Mouse (Mus musculus) kidney, adult 2 months (tissue): ENCODE measurements around the gene Fancm. TPM values are rescaled to one million over a fixed set of nuclear protein-coding genes. Genes with fewer than 3 reads are reported as not detected.
"Not testable (repeated sequence)": the region's sequence is repeated elsewhere in the genome, so short reads cannot be mapped to it uniquely, and the experiment has no call there.

Source experiments
- DNase-seq: peaks from one replicate; pipeline ENCODE4 v3.0.0; 2021
- H3K27ac ChIP-seq: fragments of 200-500 bp; 2 replicates; pipeline ENCODE4 v1.5.1; 2012; ENCODE audit warnings: low read depth, low read length, control low read depth, inconsistent platforms; ENCODE audit not compliant: insufficient read depth
- H3K27me3 ChIP-seq: fragments of 200-500 bp; replicated peaks from 2 replicates; pipeline ENCODE4 v1.6.1; 2012; ENCODE audit warnings: mild to moderate bottlenecking, moderate library complexity, low read length, inconsistent platforms; ENCODE audit not compliant: control insufficient read depth, insufficient read depth
- H3K36me3 ChIP-seq: fragments of 200-500 bp; 2 replicates; pipeline ENCODE4 v1.6.1; 2012; ENCODE audit warnings: mild to moderate bottlenecking, moderate library complexity, low read length, inconsistent platforms; ENCODE audit not compliant: control insufficient read depth, insufficient read depth
- H3K4me1 ChIP-seq: fragments of 200-500 bp; 2 replicates; pipeline ENCODE4 v1.6.1; 2011; ENCODE audit warnings: low read length; ENCODE audit not compliant: control insufficient read depth, insufficient read depth
- H3K4me3 ChIP-seq: fragments of 200-500 bp; 2 replicates; pipeline ENCODE4 v1.5.1; 2011; ENCODE audit warnings: mild to moderate bottlenecking, low read depth, low read length, control low read depth; ENCODE audit not compliant: insufficient read depth
- CTCF ChIP-seq: fragments of 200-500 bp; conservative IDR thresholded peaks from 2 replicates; pipeline ENCODE4 v1.5.1; 2011; ENCODE audit warnings: low read depth, mild to moderate bottlenecking, control low read depth, low read length, moderate library complexity, mixed read lengths; ENCODE audit not compliant: insufficient read depth, insufficient read length
- POLR2A ChIP-seq: fragments of 200-500 bp; IDR thresholded peaks from one replicate; pipeline ENCODE4 v1.6.1; 2011; ENCODE audit warnings: low read depth, low read length, control low read depth
- WGBS: fragments of 180-500 bp; shearing (Covaris S2); methylation state at CpG from one replicate; pipeline ENCODE4 v1.1.7; 2018; 5-methylcytosine and 5-hydroxymethylcytosine counted together
- polyA plus RNA-seq: library from polyadenylated mRNA; depleted of rRNA; stranded (reverse); fragments of >200 nt; gene quantifications from 2 replicates; pipeline ENCODE4 v1.2.3, GENCODE M21; 2012

The Fancm gene
- polyA plus RNA-seq, 1 experiment: 1.2 TPM

GRCm38 (mm10) chr12:65075733-65076310, 419 bp downstream of the Fancm start:
- WGBS: under 1% methylated on average over 41 of the region's 41 CpGs
- Histone ChIP-seq H3K4me1 (no peaks in the 10 kb centered on the region; the same call in 1 of the 2 replicates), H3K27ac (no peak overlapping the region), H3K4me3 (peak overlapping the region; percentile 74), H3K27me3 (no peaks in the 10 kb centered on the region), H3K36me3 (no peaks in the 10 kb centered on the region)
- DNase-seq: no peak
- TF ChIP-seq POLR2A (no peak), CTCF (no peak)

- no peak for DNase-seq
- H3K27me3 ChIP-seq: no peaks in the 10 kb centered on the region
- no peaks in the 10 kb centered on the region for H3K36me3 ChIP-seq
- no peak for TF ChIP-seq CTCF
- no peak for TF ChIP-seq POLR2A
- no peak overlapping the region for H3K27ac ChIP-seq
- no peak overlapping the region for H3K4me3 ChIP-seq
- WGBS: 83% methylated on average over 9 of the region's 9 CpGs
- H3K4me1 ChIP-seq: no peaks in the 10 kb centered on the region; the same call in 1 of the 2 replicates
Measured at GRCm38 (mm10) chr12:65076906-65077305, 1.5 kb downstream of the Fancm start.

GRCm38 (mm10) chr12:65108746-65109145, 33.3 kb downstream of the Fancm start:
- Histone ChIP-seq H3K27me3 (no peaks in the 10 kb centered on the region), H3K4me3 (no peak overlapping the region), H3K4me1 (no peaks in the 10 kb centered on the region), H3K36me3 (peaks cover 4% of the 10 kb centered on the region; the same call in 1 of the 2 replicates), H3K27ac (no peak overlapping the region)
- no peak for TF ChIP-seq POLR2A
- no peak for TF ChIP-seq CTCF
- no peak for DNase-seq
- WGBS: 86% methylated on average over 1 of the region's 1 CpGs

GRCm38 (mm10) chr12:65111503-65111902, 36.1 kb downstream of the Fancm start:
- no peak for DNase-seq
- H3K4me3 ChIP-seq: no peak overlapping the region
- 90% methylated on average over 3 of the region's 3 CpGs for WGBS
- H3K27ac ChIP-seq: no peak overlapping the region
- H3K4me1 ChIP-seq: no peaks in the 10 kb centered on the region
- 0 out of 2 replicates have a peak, but pooled peaks cover 1% of the 10 kb centered on the region for H3K36me3 ChIP-seq
- no peaks in the 10 kb centered on the region for H3K27me3 ChIP-seq
- TF ChIP-seq POLR2A: no peak
- TF ChIP-seq CTCF: no peak

- no peak overlapping the region for H3K27ac ChIP-seq
- DNase-seq: no peak
- H3K4me3 ChIP-seq: no peak overlapping the region
- H3K36me3 ChIP-seq: no peaks in the 10 kb centered on the region; the same call in 1 of the 2 replicates
- H3K27me3 ChIP-seq: no peaks in the 10 kb centered on the region
- 100% methylated on average over 1 of the region's 1 CpGs for WGBS
- no peak for TF ChIP-seq CTCF
- TF ChIP-seq POLR2A: no peak
- H3K4me1 ChIP-seq: no peaks in the 10 kb centered on the region
Measured at GRCm38 (mm10) chr12:65112811-65113210, 37.4 kb downstream of the Fancm start.

- no peaks in the 10 kb centered on the region; the same call in 1 of the 2 replicates for H3K36me3 ChIP-seq
- 82% methylated on average over 4 of the region's 4 CpGs for WGBS
Measured at GRCm38 (mm10) chr12:65113925-65114324, 38.5 kb downstream of the Fancm start.

GRCm38 (mm10) chr12:65114978-65115377, 39.6 kb downstream of the Fancm start:
- 91% methylated on average over 3 of the region's 3 CpGs for WGBS
- H3K4me1 ChIP-seq, H3K27ac ChIP-seq, H3K4me3 ChIP-seq, H3K36me3 ChIP-seq, DNase-seq, H3K27me3 ChIP-seq: not testable (repeated sequence)

More at GRCm38 (mm10) chr12:65113925-65114324, 38.5 kb downstream of the Fancm start:
- DNase-seq: no peak
- Histone ChIP-seq H3K4me1 (no peaks in the 10 kb centered on the region), H3K27me3 (no peaks in the 10 kb centered on the region), H3K4me3 (no peak overlapping the region), H3K27ac (no peak overlapping the region)
- TF ChIP-seq POLR2A: no peak
- no peak for TF ChIP-seq CTCF

GRCm38 (mm10) chr12:65118968-65119367, 43.6 kb downstream of the Fancm start:
- WGBS: 91% methylated on average over 7 of the region's 7 CpGs
- H3K4me1 ChIP-seq: no peaks in the 10 kb centered on the region
- TF ChIP-seq CTCF (no peak), POLR2A (no peak)

More at GRCm38 (mm10) chr12:65118968-65119367, 43.6 kb downstream of the Fancm start:
- Histone ChIP-seq H3K27ac (no peak overlapping the region), H3K27me3 (no peaks in the 10 kb centered on the region), H3K4me3 (no peak overlapping the region), H3K36me3 (peaks cover 4% of the 10 kb centered on the region; the same call in 1 of the 2 replicates)
- no peak for DNase-seq
